Mouse (Mus musculus) CH12.LX (cell line): ENCODE data around the gene Pld1.

Source experiments
- CHD2 ChIP-seq: IDR thresholded peaks from 2 replicates; pipeline ENCODE4 v1.6.1; 2011; ENCODE audit warnings: low read length, improper control_type of control experiment
- CTCF ChIP-seq, 2 experiments: IDR thresholded peaks in 1 of 2; conservative IDR thresholded peaks in 1 of 2; 2 replicates each; pipeline ENCODE4 v1.5.1; 2011 to 2012; ENCODE audit warnings: low read depth in 2 of 2, low read length in 2 of 2, improper control_type of control experiment in 1 of 2, inconsistent platforms in 1 of 2, mild to moderate bottlenecking in 1 of 2, moderate library complexity in 1 of 2
- EP300 ChIP-seq: IDR thresholded peaks from 2 replicates; pipeline ENCODE4 v1.6.1; 2011; ENCODE audit warnings: low read length, improper control_type of control experiment
- GABPA ChIP-seq: IDR thresholded peaks from 2 replicates; pipeline ENCODE4 v1.6.1; 2012; ENCODE audit warnings: low read depth, low read length, improper control_type of control experiment, inconsistent platforms; ENCODE audit not compliant: insufficient replicate concordance
- NRF1 ChIP-seq: IDR thresholded peaks from 2 replicates; pipeline ENCODE4 v1.6.1; 2014; ENCODE audit warnings: low read depth, mild to moderate bottlenecking, inconsistent platforms, low read length, improper control_type of control experiment, moderate library complexity
- POLR2A ChIP-seq: IDR thresholded peaks from 2 replicates; pipeline ENCODE4 v1.6.1; 2011; ENCODE audit warnings: low read depth, mild to moderate bottlenecking, improper control_type of control experiment, low read length
- RAD21 ChIP-seq: IDR thresholded peaks from 2 replicates; pipeline ENCODE4 v1.6.1; 2011; ENCODE audit warnings: low read depth, mild to moderate bottlenecking, low read length, improper control_type of control experiment, moderate library complexity
- RCOR1 ChIP-seq: conservative IDR thresholded peaks from 2 replicates; pipeline ENCODE4 v1.6.1; 2012; ENCODE audit warnings: low read depth, mild to moderate bottlenecking, inconsistent platforms, low read length, improper control_type of control experiment
- UBTF ChIP-seq: IDR thresholded peaks from 2 replicates; pipeline ENCODE4 v1.6.1; 2012; ENCODE audit warnings: low read depth, mild to moderate bottlenecking, inconsistent platforms, low read length, improper control_type of control experiment, moderate library complexity

DNA sequence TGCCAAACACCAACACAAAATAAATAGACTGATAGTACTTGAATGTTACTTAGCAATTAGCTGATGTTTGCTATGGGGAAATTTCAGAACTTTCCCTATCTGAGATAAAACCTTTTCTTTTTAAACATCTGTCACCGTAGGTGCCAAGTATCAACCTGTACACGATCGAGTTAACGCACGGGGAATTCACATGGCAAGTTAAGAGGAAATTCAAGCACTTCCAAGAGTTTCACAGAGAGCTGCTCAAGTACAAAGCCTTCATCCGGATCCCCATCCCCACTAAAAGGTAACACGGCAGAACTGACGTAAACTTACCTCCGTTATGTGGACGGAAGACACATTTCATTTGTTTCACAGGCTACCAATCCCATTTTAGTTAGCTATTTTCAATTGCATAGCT, 90.0 kb downstream of the Pld1 start:
- TF ChIP-seq CTCF (conservative IDR thresholded peaks at IDR 0.05 in 1 of 2, IDR thresholded peaks at IDR 0.05 in 1 of 2; ENCODE audit: low read depth in 2 of 2, low read length in 2 of 2) (no peak), UBTF (no peak), POLR2A (no peak), CHD2 (no peak), NRF1 (no peak), GABPA (no peak), RCOR1 (no peak), RAD21 (no peak), EP300 (no peak)
